Mouse (Mus musculus): ENCODE data around the gene Ms4a5. TPM values are rescaled to one million over a fixed set of nuclear protein-coding genes. Genes with fewer than 3 reads are reported as not detected.
A peak's percentile ranks its signal among the peaks of the same experiment; 100 is the strongest.
"Not testable (repeated sequence)": the region's sequence is repeated elsewhere in the genome, so short reads cannot be mapped to it uniquely, and the experiment has no call there.

The Ms4a5 gene
- total RNA-seq (2021), result not detected
- long read RNA-seq, experiment 1, result 0 reads
- long read RNA-seq, experiment 2, result 0 reads

DNA sequence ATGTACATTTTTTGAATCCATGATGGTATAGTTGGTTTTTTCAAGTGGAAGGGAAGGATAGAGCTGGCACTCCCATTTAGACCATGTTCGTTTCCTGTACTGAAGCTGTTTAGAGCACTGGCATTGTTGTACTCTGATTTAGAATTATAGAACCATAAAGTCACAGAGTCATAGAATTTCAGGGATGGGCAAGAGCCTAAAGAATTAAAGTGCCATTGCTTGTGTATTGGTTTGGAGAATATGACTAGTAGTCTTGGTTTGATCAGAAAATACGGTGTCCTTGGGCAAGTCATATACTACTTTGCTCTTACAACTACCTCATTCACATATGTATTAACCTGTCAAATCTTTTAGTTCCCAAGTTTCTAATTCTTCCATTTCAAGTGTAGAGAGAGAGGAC lies at the start of gene Ms4a5:
Ms4a5 (minus strand) TSS at position 101 of the 400 bp plus-strand sequence.
- no peak within 1 kb of the TSS for H3K27ac ChIP-seq
- H3K4me3 ChIP-seq, result no peak within 1 kb of the TSS
- DNase-seq (ENCODE audit: low spot score in 2 of 2), result no peak
- TF ChIP-seq CTCF (conservative IDR thresholded peaks at IDR 0.05), result no peak

DNA sequence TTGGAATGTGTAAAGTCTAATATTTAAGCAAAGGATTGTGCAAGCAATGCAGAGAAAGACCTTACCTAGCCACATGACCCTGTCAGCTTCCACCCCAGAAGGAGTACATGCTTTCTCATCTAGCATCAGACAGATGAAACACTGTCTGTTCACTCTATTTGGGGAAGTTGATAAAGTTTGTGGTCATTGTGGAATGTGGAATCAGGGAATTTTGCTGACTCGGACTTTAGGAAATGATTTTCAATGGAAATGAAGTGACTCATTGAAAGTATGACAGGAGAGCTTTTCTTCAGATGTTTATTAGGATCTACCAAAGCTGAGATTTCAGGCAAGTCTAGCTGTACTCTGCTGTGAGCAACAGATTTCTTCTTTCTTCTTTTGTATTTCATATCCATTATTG lies 37.5 kb upstream of the Ms4a5 start:
- no peak for DNase-seq (ENCODE audit: low spot score in 2 of 2)
- no peak for TF ChIP-seq CTCF (conservative IDR thresholded peaks at IDR 0.05)
- Histone ChIP-seq H3K27ac (no peak overlapping the region), H3K4me3 (no peak overlapping the region)

DNA sequence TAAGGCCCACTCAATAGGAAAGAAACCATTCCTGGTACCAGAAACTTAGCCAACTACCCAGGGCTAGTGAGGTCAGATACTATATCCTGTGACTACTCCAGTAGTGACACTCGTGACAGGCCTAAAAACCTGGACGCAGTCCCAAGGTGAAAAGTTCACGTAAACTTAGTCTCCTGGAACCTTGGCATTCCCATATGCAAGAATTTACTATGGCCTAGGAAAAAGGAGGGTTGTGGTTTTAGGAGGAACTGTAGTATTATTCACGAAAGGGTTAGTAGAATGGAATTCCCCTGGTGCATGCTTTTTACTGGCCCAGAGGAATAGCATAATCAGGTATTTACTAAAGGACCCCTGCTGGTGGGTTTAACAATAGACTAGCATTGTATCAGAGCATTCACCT lies 33.1 kb upstream of the Ms4a5 start:
- DNase-seq (ENCODE audit: low spot score in 2 of 2), result no peak
- no peak overlapping the region for H3K27ac ChIP-seq
- H3K4me3 ChIP-seq, result no peak overlapping the region
- TF ChIP-seq CTCF (conservative IDR thresholded peaks at IDR 0.05), result no peak

DNA sequence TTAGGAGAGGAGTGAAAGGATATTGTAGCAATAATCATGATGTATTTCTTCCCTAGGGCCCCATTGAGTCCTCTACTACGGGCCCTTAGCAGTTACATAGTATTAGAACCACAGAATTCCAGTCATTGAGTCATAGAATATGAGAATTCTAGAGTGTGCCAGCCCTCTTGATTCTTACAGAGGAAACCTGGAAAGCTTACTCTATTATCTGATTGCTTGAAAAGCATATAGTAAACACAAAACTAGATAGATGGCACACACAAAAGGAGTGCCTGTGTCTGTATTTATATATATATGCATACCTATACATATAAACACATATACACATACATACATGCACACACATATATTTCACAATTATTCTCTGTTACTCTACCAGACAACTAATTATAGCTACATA lies 30.7 kb upstream of the Ms4a5 start, which contains the start of gene Ms4a14:
Ms4a14 (minus strand) TSS at position 101 of the 400 bp plus-strand sequence.
- TF ChIP-seq CTCF (conservative IDR thresholded peaks at IDR 0.05), result no peak
- DNase-seq (ENCODE audit: low spot score in 2 of 2), result no peak
- no peak within 1 kb of the TSS for H3K27ac ChIP-seq
- no peak within 1 kb of the TSS for H3K4me3 ChIP-seq

DNA sequence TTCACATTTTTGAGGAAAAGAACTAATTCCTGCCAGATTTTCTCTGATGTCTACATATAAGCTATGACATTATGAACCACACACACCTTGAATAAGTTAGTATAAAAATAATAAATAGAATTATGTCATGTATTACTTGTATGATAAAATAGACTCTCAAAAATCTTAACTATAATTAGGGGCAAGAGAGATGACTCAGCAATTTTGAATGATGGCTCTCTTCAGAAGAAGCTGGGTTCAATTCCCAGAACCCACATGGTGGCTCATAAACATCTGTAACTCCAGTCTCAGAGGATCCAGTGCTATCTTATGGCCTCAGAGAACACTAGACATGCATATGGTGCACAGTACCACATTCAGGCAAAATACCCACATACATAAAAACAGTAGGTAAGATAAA lies 25.2 kb upstream of the Ms4a5 start:
- Histone ChIP-seq H3K27ac (no peak overlapping the region), H3K4me3 (no peak overlapping the region)
- DNase-seq (ENCODE audit: low spot score in 2 of 2), result no peak
- TF ChIP-seq CTCF (conservative IDR thresholded peaks at IDR 0.05), result no peak

DNA sequence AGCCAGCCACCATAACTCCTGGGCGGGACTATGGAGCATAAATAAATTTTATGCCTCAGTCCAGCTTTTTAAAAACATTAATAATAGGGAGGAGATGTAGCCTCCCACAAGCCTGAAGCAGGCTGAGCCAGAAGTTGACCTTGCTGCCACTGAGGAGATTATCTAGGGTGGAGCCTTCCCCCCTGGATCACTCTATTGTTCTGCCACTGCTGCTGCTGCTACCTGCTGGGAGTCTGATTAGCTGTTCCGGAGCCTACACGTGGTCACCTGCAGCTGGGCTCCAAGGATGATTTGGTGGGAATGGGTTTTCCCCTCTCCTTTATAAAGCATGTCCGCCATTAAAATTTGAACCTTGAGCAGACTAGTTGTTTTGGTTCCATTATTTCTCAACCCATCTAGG lies 15.9 kb upstream of the Ms4a5 start:
- H3K4me3 ChIP-seq; H3K27ac ChIP-seq; DNase-seq (ENCODE audit: low spot score in 2 of 2): not testable (repeated sequence)

DNA sequence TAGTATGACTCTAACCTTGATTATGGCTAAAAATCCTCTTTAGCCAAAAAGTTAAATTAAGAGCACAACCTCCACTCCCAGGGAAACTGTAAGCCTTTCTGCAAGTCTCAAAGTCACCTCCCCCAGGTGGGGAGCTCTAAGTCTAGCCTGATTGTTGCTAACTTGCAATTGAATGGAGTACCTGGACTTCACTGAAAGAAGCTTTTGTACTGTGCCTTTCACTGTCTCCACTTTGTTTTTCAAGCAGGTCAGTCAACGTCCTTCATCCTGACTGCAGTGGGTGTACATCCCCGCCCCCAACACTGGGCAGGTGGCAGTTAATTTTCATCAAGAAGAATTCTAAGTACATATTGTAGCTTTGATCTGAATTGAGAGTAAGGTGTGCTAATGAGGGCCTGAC lies 15.3 kb upstream of the Ms4a5 start:
- DNase-seq (ENCODE audit: low spot score in 2 of 2), result no peak
- TF ChIP-seq CTCF (conservative IDR thresholded peaks at IDR 0.05), result no peak
- Histone ChIP-seq H3K4me3 (no peak overlapping the region), H3K27ac (no peak overlapping the region)

DNA sequence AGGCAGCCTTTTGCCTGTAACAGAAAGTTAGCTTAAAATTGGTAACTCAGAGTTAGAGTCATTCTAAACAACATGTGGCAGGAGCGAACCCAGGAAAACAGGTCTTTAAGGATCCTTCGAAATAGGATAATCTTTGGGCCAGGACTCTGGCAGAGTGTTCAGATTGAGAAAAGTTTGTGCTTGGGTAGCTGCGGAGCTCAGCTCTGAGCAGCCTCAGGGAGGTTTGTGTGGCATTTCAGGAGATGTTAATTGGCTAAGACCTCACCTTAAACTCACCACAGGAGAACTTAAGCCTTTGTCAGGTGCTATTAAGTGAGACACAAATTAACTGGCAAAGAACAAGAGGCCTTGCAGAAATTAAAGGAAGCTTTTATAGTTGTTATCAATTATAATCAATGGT lies 9.9 kb upstream of the Ms4a5 start:
- DNase-seq (ENCODE audit: low spot score in 2 of 2); H3K27ac ChIP-seq: not testable (repeated sequence)
- peak overlapping the region; percentile 53; the same call in 1 of the 2 replicates for H3K4me3 ChIP-seq

DNA sequence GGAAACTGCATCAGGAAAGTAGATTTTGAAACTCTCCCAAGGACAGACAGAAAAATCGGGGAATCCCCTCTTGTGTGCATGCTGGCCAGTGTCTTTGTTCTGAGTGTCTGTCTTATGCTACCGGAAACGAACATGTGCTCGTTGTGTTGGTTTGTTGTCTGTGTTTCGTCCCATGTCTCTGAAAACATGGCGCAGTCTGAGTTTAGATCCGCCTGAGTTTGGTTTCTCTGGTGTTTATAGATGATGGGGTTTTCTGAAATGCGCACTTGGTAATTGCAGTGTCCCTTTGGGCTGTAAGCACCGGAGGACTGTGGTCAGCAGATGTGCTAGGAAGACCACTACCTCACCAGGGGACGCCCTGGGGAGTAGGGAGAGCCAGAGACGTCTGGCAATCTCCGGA lies 9.3 kb upstream of the Ms4a5 start:
- TF ChIP-seq CTCF (conservative IDR thresholded peaks at IDR 0.05), result no peak
- no peak for DNase-seq (ENCODE audit: low spot score in 2 of 2)
- peak overlapping the region; percentile 53 for H3K4me3 ChIP-seq
- H3K27ac ChIP-seq, result peak overlapping the region; percentile 57; the same call in 1 of the 2 replicates

DNA sequence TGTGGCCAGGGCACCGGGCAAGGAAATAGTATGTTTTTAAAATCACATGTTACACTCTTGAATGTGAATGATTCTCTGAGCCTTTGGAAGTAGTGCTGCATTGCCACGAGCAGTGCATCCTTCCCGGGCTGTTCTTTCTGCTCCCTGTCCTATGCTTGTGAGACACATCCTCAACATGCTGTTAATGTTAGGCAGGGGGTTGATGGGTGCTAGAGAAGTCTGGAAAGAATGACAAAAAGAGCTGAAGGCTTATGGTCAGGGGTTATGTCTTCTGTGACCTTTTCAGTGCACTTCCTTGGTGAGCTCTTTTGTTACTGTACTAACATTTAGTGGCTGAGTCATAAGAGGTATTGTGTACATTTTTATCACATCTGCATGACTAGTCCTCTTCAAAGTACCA lies 3.5 kb downstream of the Ms4a5 start:
- TF ChIP-seq CTCF (conservative IDR thresholded peaks at IDR 0.05), result no peak
- Histone ChIP-seq H3K4me3 (no peak overlapping the region), H3K27ac (no peak overlapping the region)
- DNase-seq (ENCODE audit: low spot score in 2 of 2), result no peak

DNA sequence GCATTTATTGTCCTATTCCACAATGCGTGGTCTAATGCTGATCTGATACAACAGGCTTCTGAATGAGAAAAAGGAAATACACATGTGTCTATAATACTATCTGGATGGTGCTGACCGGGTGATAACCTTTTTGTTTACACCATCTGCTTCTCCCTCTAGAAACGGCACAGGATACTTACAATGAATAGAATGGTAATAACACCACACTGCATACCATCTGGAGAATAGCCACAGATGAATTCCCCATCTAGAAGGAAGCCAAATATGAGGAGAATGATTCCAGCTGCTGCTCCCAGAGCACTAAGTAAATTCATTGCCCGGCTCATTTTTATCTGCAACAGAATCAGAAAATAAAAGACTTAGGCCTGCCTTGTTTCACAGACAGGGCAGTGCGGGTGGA lies 7.2 kb downstream of the Ms4a5 start:
- no peak for TF ChIP-seq CTCF (conservative IDR thresholded peaks at IDR 0.05)

DNA sequence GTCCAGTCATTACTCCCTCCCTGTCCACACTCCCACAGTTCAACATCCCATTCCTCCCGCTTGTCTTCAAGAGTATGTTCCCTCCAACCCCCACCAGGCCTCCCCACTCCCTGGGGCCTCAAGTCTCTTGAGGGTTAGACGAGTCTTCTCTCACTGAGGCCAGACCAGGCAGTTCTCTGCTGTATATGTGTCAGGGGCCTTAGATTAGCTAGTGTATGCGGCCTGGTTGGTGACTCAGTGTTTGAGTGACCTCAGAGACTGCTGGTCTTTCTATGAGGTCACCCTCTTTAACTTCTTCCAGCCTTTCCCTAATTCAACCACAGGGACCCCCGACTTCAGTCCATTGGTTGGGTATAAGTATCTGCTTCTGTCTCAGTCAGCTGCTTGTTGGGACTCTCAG lies 16.7 kb downstream of the Ms4a5 start:
- DNase-seq (ENCODE audit: low spot score in 2 of 2), result no peak
- TF ChIP-seq CTCF (conservative IDR thresholded peaks at IDR 0.05), result no peak
- no peak overlapping the region for H3K27ac ChIP-seq
- no peak overlapping the region for H3K4me3 ChIP-seq

More for the DNA sequence above, 7.2 kb downstream of the Ms4a5 start:
- DNase-seq (ENCODE audit: low spot score in 2 of 2), result no peak
- Histone ChIP-seq H3K27ac (no peak overlapping the region), H3K4me3 (no peak overlapping the region)

DNA sequence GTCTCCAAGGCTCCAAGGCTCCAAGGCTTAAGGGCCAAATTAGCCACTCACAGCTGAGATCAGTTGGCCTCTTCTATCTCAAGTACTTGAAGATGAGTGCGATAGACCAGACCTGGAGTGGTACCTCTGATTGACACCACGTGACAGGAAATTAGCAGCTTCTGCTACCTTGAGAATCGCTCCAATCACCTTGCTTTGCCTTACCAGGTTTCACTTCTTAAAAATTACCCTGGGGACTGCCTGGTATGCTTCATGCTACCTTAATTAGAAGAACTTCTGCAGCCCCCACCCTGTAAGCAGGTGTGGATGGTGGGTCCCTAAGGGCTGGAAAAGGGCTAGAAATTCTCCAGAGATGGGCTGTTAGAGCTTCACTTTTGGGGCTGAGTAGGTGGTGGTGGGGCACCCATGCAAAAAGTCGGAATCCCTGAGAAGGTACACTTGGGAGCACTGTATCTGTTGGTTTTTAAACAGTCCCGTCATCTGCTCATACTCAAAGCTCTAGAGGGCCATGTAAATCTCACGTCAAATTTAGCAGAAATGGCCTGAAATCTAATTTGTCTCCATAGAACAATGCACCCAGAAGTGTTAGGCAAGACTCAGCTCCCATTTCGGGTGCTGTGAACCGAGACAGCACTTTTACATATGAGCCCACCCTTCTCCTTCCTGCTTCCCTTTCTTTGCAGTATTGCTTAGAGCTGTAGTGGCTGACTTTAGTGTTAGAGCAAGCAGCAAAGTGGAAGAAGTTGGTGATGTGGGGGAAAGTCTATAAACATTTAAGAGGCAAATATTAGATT lies 17.4 kb downstream of the Ms4a5 start, which contains the start of gene Ms4a1:
Ms4a1 (minus strand) TSS at position 190 of the 794 bp plus-strand sequence.
- TF ChIP-seq CTCF (conservative IDR thresholded peaks at IDR 0.05), result no peak
- H3K27ac ChIP-seq, result no peak within 1 kb of the TSS
- no peak for DNase-seq (ENCODE audit: low spot score in 2 of 2)
- H3K4me3 ChIP-seq, result no peak within 1 kb of the TSS

DNA sequence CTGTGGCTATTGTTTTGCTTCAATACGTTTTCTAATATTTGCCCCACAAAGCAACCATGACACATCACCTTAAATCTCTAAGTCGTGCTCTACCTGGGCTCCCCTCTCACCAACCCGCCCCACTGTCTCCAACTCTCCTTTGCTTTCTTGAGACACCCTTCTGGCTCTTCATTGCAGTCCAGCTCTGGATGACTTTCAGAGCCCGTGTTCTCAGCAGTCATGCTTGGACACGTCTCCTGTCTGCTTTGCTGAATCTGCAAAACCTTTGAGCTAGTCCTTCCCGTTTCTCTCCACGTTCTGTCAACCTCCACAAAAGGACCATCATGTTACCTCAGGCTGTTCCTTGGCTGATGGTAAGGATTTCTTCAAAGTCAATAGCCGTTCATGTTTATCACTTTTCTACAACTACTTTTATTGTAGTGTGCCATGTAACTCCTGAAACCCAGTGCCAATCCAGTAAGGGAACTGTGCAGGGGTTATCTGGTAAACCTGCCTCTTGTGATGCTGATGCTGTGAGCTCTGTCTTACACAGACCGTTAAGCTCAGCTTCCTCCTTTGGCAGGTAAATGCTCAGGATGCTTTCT lies 19.0 kb downstream of the Ms4a5 start:
- H3K4me3 ChIP-seq, result no peak overlapping the region
- DNase-seq (ENCODE audit: low spot score in 2 of 2), result no peak
- TF ChIP-seq CTCF (conservative IDR thresholded peaks at IDR 0.05), result no peak

More for the DNA sequence above, 19.0 kb downstream of the Ms4a5 start:
- H3K27ac ChIP-seq, result no peak overlapping the region

Data from layer of hippocampus, adult 2 months (tissue).